Mouse (Mus musculus): Measurements from ENCODE around the gene Olfr1249.
"Not testable (repeated sequence)": the region's sequence is repeated elsewhere in the genome, so short reads cannot be mapped to it uniquely, and the experiment has no call there.

Gene Olfr1249

DNA sequence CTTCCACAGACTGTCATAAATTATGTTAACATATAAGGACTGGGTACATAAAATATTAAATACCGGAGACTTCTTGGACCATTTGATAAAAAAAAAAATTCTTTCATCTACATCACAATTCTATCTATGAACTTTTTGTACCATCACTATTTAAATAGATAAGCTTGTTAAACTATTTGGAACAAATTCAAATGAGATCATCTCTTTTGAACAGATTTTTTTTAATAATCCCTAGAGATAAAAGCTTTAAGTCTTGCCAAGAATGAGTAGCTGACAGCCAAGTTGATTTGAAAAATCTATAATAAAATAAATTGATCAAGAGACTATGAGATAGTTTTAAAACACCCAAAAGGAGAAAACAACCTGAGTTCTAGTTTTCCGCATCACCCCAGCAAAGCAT is at the start of gene Olfr1249:
Olfr1249 (minus strand) TSS at position 101 of the 400 bp plus-strand sequence.
- in situ Hi-C loops (cut with MboI; ENCODE audit: unreplicated experiment in 2 of 2): no loop called here

DNA sequence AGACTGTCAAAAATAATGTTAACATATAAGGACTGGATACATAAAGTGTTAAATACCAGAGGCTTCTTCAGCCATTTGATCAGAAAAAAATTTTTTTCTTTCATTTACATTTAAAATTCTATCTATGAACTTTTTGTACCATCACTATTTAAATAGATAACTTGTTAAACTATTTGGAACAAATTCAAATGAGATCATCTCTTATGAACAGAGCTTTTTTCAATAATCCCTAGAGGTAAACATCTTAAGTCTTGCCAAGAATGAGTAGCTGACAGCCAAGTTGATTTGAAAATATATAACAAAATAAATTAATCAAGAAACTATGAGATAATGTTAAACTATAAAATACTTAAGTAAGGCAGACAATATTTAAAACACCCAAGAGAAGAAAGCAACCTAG is 37.1 kb upstream of the Olfr1249 start, which contains the start of gene Olfr1251:
Olfr1251 (minus strand) TSS at position 101 of the 400 bp plus-strand sequence.
- in situ Hi-C loops (cut with MboI; ENCODE audit: unreplicated experiment in 2 of 2): no loop called here

DNA sequence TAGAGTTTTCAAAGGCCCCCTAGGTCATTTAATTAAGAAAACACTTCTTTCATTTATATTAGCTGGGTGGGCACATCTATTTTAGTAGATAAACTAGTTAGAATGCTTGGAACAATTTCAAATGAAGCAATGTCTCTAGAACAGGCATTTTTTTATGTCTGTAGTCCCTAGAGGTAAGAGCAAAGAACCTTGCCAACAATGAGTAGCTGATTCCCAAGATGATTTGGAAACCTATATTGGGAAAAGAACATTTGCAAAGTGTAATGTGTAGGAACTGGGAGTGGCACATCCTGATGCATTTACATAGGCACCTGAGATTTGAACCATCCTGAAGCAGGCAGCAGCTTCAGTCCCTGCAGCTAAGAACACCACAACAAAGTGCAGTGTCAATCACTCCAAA is 26.6 kb upstream of the Olfr1249 start, which contains the start of gene Olfr1250:
Olfr1250 (minus strand) TSS at position 101 of the 400 bp plus-strand sequence.
- in situ Hi-C loops (cut with MboI; ENCODE audit: unreplicated experiment in 2 of 2): no loop called here

DNA sequence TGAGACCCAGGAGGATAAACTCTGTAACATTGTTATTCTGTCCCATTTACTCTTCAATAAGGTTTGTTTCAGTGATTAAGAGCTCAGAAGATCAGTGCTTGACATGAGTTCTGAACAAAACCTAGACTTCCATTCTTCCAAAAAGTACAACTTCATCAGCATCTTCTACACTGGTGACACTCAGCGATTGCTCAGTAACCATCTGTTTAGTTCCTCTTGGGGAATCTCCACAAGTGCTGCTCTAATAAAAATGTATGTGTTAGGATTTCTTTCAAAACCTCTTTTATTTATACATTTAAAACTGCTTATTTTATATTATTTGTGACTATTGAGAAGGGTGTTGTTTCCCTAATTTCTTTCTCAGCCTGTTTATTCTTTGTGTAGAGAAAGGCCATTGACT is 16.6 kb downstream of the Olfr1249 start, which contains the start of gene Olfr1248:
Olfr1248 (minus strand) TSS at position 101 of the 400 bp plus-strand sequence.
- in situ Hi-C loops (cut with MboI; ENCODE audit: unreplicated experiment in 2 of 2): not testable (repeated sequence)

GRCm38 (mm10) chr2:89614030-89614429 is 20.8 kb downstream of the Olfr1249 start, which contains the start of gene Olfr1247:
Olfr1247 (minus strand) TSS chr2:89614130.
- in situ Hi-C loops (cut with MboI; ENCODE audit: unreplicated experiment in 2 of 2): no loop called here

- in situ Hi-C loops (cut with MboI; ENCODE audit: unreplicated experiment in 2 of 2): no loop called here
Observed at GRCm38 (mm10) chr2:89593057-89593456, 41.7 kb downstream of the Olfr1249 start, which contains the start of gene Olfr1246. Olfr1246 (minus strand) TSS chr2:89593157.

Measured in v-Abl transformed pro-B cells (cell line).